Mouse (Mus musculus) MEL (cell line): ENCODE measurements at regions not wholly inside any gene's neighbourhood (a gene's known extent, or its start where the extent isn't known, plus 50 kb on each side); places are given as distances from the start of the nearest gene placed in this dataset.

ENCODE experiments used
- DNase-seq: peaks from one replicate; pipeline ENCODE4 v3.0.0; 2011; ENCODE audit warnings: low read depth, low spot score
- H3K27ac ChIP-seq: 2 replicates; pipeline ENCODE4 v1.5.1; 2012; ENCODE audit warnings: low read depth, mild to moderate bottlenecking, control low read depth, low read length, moderate library complexity; ENCODE audit not compliant: control insufficient read depth
- H3K27me3 ChIP-seq, 2 experiments: fragments of 150-350 bp in 1 of 2; sonication (generic) in 1 of 2; 2 replicates each; pipeline ENCODE4 v1.6.1; 2012; ENCODE audit warnings: low read length in 2 of 2, mild to moderate bottlenecking in 2 of 2, improper control_type of control experiment in 1 of 2, moderate library complexity in 1 of 2; ENCODE audit not compliant: insufficient read depth in 2 of 2, control insufficient read depth in 1 of 2
- H3K36me3 ChIP-seq, 2 experiments: 2 replicates each; pipeline ENCODE4 v1.6.1; 2012 to 2014; ENCODE audit warnings: low read length in 2 of 2, improper control_type of control experiment in 1 of 2, inconsistent platforms in 1 of 2, mild to moderate bottlenecking in 1 of 2; ENCODE audit not compliant: insufficient read depth in 2 of 2, control insufficient read depth in 1 of 2
- H3K4me1 ChIP-seq, 2 experiments: fragments of 150-350 bp in 1 of 2; sonication (generic) in 1 of 2; 2 replicates each; pipeline ENCODE4 v1.6.1; 2012; ENCODE audit warnings: low read length in 2 of 2, improper control_type of control experiment in 1 of 2, mild to moderate bottlenecking in 1 of 2; ENCODE audit not compliant: insufficient read depth in 2 of 2, control insufficient read depth in 1 of 2
- H3K4me3 ChIP-seq, 2 experiments: fragments of 150-350 bp in 1 of 2; sonication (generic) in 1 of 2; 2 replicates each; pipeline ENCODE4 v1.5.1; 2012; ENCODE audit warnings: low read depth in 2 of 2, low read length in 2 of 2, mild to moderate bottlenecking in 2 of 2, moderate library complexity in 2 of 2, control low read depth in 1 of 2, improper control_type of control experiment in 1 of 2; ENCODE audit not compliant: control insufficient read depth in 1 of 2, insufficient read depth in 1 of 2
- H3K79me2 ChIP-seq: 2 replicates; pipeline ENCODE4 v1.6.1; 2012; ENCODE audit warnings: mild to moderate bottlenecking, low read length, moderate library complexity; ENCODE audit not compliant: control insufficient read depth, poor library complexity, insufficient read depth
- H3K9ac ChIP-seq: 2 replicates; pipeline ENCODE4 v1.6.1; 2012; ENCODE audit warnings: low read depth, mild to moderate bottlenecking, control low read depth, low read length, moderate library complexity; ENCODE audit not compliant: control insufficient read depth, poor library complexity, severe bottlenecking
- H3K9me3 ChIP-seq: fragments of 150-350 bp; sonication (generic); replicated peaks from 2 replicates; pipeline ENCODE4 v1.6.1; 2012; ENCODE audit warnings: mild to moderate bottlenecking, low read length, improper control_type of control experiment, moderate library complexity; ENCODE audit not compliant: insufficient read depth
- BHLHE40 ChIP-seq: IDR thresholded peaks from 2 replicates; pipeline ENCODE4 v1.6.1; 2012; ENCODE audit warnings: low read depth, mild to moderate bottlenecking, inconsistent platforms, low read length, improper control_type of control experiment, borderline replicate concordance
- CHD1 ChIP-seq: IDR thresholded peaks from 2 replicates; pipeline ENCODE4 v1.6.1; 2012; ENCODE audit warnings: low read depth, mild to moderate bottlenecking, inconsistent platforms, low read length, improper control_type of control experiment
- CHD2 ChIP-seq: IDR thresholded peaks from 2 replicates; pipeline ENCODE4 v1.6.1; 2011; ENCODE audit warnings: low read length, improper control_type of control experiment
- E2F4 ChIP-seq: IDR thresholded peaks from 2 replicates; pipeline ENCODE4 v1.6.1; 2011; ENCODE audit warnings: low read depth, low read length, improper control_type of control experiment, borderline replicate concordance
- ETS1 ChIP-seq: IDR thresholded peaks from 2 replicates; pipeline ENCODE4 v1.6.1; 2012; ENCODE audit warnings: low read depth, mild to moderate bottlenecking, inconsistent platforms, low read length, improper control_type of control experiment, moderate library complexity
- GABPA ChIP-seq: IDR thresholded peaks from 2 replicates; pipeline ENCODE4 v1.6.1; 2012; ENCODE audit warnings: low read depth, mild to moderate bottlenecking, inconsistent platforms, low read length, improper control_type of control experiment, moderate library complexity
- HCFC1 ChIP-seq: IDR thresholded peaks from 2 replicates; pipeline ENCODE4 v1.6.1; 2012; ENCODE audit warnings: low read depth, mild to moderate bottlenecking, inconsistent platforms, low read length, improper control_type of control experiment, moderate library complexity
- JUND ChIP-seq: IDR thresholded peaks from 2 replicates; pipeline ENCODE4 v1.6.1; 2011; ENCODE audit warnings: low read depth, mild to moderate bottlenecking, improper control_type of control experiment, low read length
- KAT2A ChIP-seq: conservative IDR thresholded peaks from 2 replicates; pipeline ENCODE4 v1.6.1; 2012; ENCODE audit warnings: low read depth, low read length, improper control_type of control experiment, inconsistent platforms
- MAX ChIP-seq: IDR thresholded peaks from 2 replicates; pipeline ENCODE4 v1.6.1; 2011; ENCODE audit warnings: low read length, improper control_type of control experiment
- MAZ ChIP-seq: IDR thresholded peaks from 2 replicates; pipeline ENCODE4 v1.6.1; 2012; ENCODE audit warnings: low read depth, mild to moderate bottlenecking, inconsistent platforms, low read length, improper control_type of control experiment
- MEF2A ChIP-seq: IDR thresholded peaks from 2 replicates; pipeline ENCODE4 v1.6.1; 2014; ENCODE audit warnings: low read depth, mild to moderate bottlenecking, inconsistent platforms, low read length, improper control_type of control experiment; ENCODE audit not compliant: poor library complexity, insufficient replicate concordance, severe bottlenecking; ENCODE audit errors: extremely low read depth
- MXI1 ChIP-seq: IDR thresholded peaks from 2 replicates; pipeline ENCODE4 v1.6.1; 2011; ENCODE audit warnings: mild to moderate bottlenecking, low read depth, low read length, improper control_type of control experiment
- MYC ChIP-seq: IDR thresholded peaks from 2 replicates; pipeline ENCODE4 v1.6.1; 2011; ENCODE audit warnings: low read depth, mild to moderate bottlenecking, low read length, improper control_type of control experiment, moderate library complexity
- NELFE ChIP-seq: IDR thresholded peaks from 2 replicates; pipeline ENCODE4 v1.6.1; 2011; ENCODE audit warnings: low read depth, low read length, improper control_type of control experiment
- NRF1 ChIP-seq: IDR thresholded peaks from 2 replicates; pipeline ENCODE4 v1.6.1; 2014; ENCODE audit warnings: low read depth, mild to moderate bottlenecking, inconsistent platforms, low read length, improper control_type of control experiment, moderate library complexity; ENCODE audit not compliant: poor library complexity, insufficient read depth, severe bottlenecking
- POLR2AphosphoS2 ChIP-seq: IDR thresholded peaks from 2 replicates; pipeline ENCODE4 v1.6.1; 2011; ENCODE audit warnings: low read length, improper control_type of control experiment
- RCOR1 ChIP-seq: IDR thresholded peaks from 2 replicates; pipeline ENCODE4 v1.6.1; 2012; ENCODE audit warnings: low read depth, mild to moderate bottlenecking, inconsistent platforms, low read length, improper control_type of control experiment
- TAL1 ChIP-seq: IDR thresholded peaks from 2 replicates; pipeline ENCODE4 v1.6.1; 2012; ENCODE audit warnings: mild to moderate bottlenecking, inconsistent platforms, low read length, moderate library complexity, mixed read lengths
- TCF12 ChIP-seq: IDR thresholded peaks from 2 replicates; pipeline ENCODE4 v1.6.1; 2014; ENCODE audit warnings: low read depth, mild to moderate bottlenecking, inconsistent platforms, low read length, improper control_type of control experiment, moderate library complexity
- UBTF ChIP-seq: IDR thresholded peaks from 2 replicates; pipeline ENCODE4 v1.6.1; 2012; ENCODE audit warnings: low read depth, mild to moderate bottlenecking, inconsistent platforms, low read length, improper control_type of control experiment, moderate library complexity, borderline replicate concordance; ENCODE audit not compliant: insufficient read depth
- USF1 ChIP-seq: IDR thresholded peaks from 2 replicates; pipeline ENCODE4 v1.6.1; 2014; ENCODE audit warnings: low read depth, mild to moderate bottlenecking, inconsistent platforms, low read length, improper control_type of control experiment, moderate library complexity
- USF2 ChIP-seq, 2 experiments: IDR thresholded peaks; 2 replicates each; pipeline ENCODE4 v1.6.1; 2011 to 2012; ENCODE audit warnings: improper control_type of control experiment in 2 of 2, low read length in 2 of 2, borderline replicate concordance in 1 of 2, inconsistent platforms in 1 of 2, low read depth in 1 of 2, mild to moderate bottlenecking in 1 of 2; ENCODE audit not compliant: insufficient read depth in 1 of 2
- ZC3H11A ChIP-seq: IDR thresholded peaks from 2 replicates; pipeline ENCODE4 v1.6.1; 2012; ENCODE audit warnings: low read depth, mild to moderate bottlenecking, inconsistent platforms, low read length, improper control_type of control experiment
- ZKSCAN1 ChIP-seq: IDR thresholded peaks from 2 replicates; pipeline ENCODE4 v1.6.1; 2012; ENCODE audit warnings: low read depth, mild to moderate bottlenecking, inconsistent platforms, low read length, improper control_type of control experiment, moderate library complexity
- ZNF384 ChIP-seq: IDR thresholded peaks from 2 replicates; pipeline ENCODE4 v1.6.1; 2012; ENCODE audit warnings: low read depth, mild to moderate bottlenecking, inconsistent platforms, low read length, improper control_type of control experiment

GRCm38 (mm10) chr17:93377453-93378091 is 178.8 kb downstream of the Adcyap1 start:
- Histone ChIP-seq H3K27ac (no peak overlapping the region), H3K9ac (no peak overlapping the region), H3K27me3 (no peaks in the 10 kb centered on the region), H3K36me3 (no peaks in the 10 kb centered on the region), H3K4me1 (no peaks in the 10 kb centered on the region), H3K4me3 (no peak overlapping the region), H3K9me3 (no peaks in the 10 kb centered on the region), H3K79me2 (no peaks in the 10 kb centered on the region)
- TF ChIP-seq MYC (no peak), TCF12 (no peak), POLR2AphosphoS2 (no peak), CHD2 (no peak), E2F4 (no peak), CHD1 (no peak), NRF1 (no peak), MAX (no peak), USF1 (no peak)
- DNase-seq, result no peak

GRCm38 (mm10) chr17:93379789-93380398 is 181.1 kb downstream of the Adcyap1 start:
- Histone ChIP-seq H3K27me3 (no peaks in the 10 kb centered on the region), H3K79me2 (no peaks in the 10 kb centered on the region), H3K4me3 (no peak overlapping the region), H3K9me3 (no peaks in the 10 kb centered on the region), H3K9ac (no peak overlapping the region), H3K4me1 (no peaks in the 10 kb centered on the region), H3K27ac (no peak overlapping the region), H3K36me3 (no peaks in the 10 kb centered on the region)
- no peak for DNase-seq
- TF ChIP-seq ETS1 (no peak), USF2 (IDR thresholded peaks at IDR 0.05; ENCODE audit: borderline replicate concordance in 1 of 2, insufficient read depth in 1 of 2, low read depth in 1 of 2, low read length in 2 of 2) (no peak), MXI1 (no peak), MEF2A (no peak), ZKSCAN1 (no peak), NRF1 (no peak), JUND (no peak), TAL1 (no peak), GABPA (no peak), ZC3H11A (no peak), E2F4 (no peak), UBTF (no peak), MAZ (no peak), ZNF384 (no peak), NELFE (no peak), KAT2A (no peak), MAX (no peak), HCFC1 (no peak), RCOR1 (no peak), BHLHE40 (no peak)
